Mouse (Mus musculus): ENCODE data around the gene Hnrnpul1. TPM values are rescaled to one million over a fixed set of nuclear protein-coding genes. Genes with fewer than 3 reads are reported as not detected.
"Not testable (repeated sequence)": the region's sequence is repeated elsewhere in the genome, so short reads cannot be mapped to it uniquely, and the experiment has no call there.

The Hnrnpul1 gene
- polyA plus RNA-seq, 1 experiment, result 75.3 TPM

DNA sequence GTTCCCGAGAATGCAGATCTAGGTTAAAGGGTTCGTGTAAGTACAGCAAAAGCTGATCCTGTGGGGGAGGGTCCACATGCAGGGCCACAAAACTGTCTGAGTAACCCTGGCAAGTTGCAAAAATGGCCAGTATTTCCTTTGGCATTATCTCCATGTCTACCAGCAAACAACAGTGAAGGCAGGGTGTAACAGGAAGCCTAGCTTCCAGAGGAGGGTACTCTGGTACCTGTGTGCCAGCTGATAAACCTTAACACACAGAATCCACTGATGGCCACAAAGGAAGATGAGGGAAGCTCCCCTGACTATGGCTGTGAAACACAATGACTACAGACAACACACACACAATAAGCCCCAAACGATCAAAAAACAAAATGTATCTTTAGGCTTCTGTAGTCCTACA is 16.3 kb downstream of the Hnrnpul1 start:
- Histone ChIP-seq H3K4me1 (ENCODE audit: control insufficient read depth, insufficient read depth, low read length) (no peaks in the 10 kb centered on the region), H3K4me3 (replicated peaks; ENCODE audit: control insufficient read depth, low read depth, low read length) (no peak overlapping the region), H3K27ac (ENCODE audit: control insufficient read depth, insufficient read depth, low read depth, low read length, poor library complexity) (no peak overlapping the region)
- 66% methylated on average over 3 of the region's 3 CpGs for WGBS
- TF ChIP-seq CTCF (IDR thresholded peaks at IDR 0.05; ENCODE audit: control insufficient read depth, insufficient read depth, low read length) (no peak), POLR2A (IDR thresholded peaks at IDR 0.05; ENCODE audit: borderline replicate concordance, control insufficient read depth, low read depth, low read length) (no peak)

DNA sequence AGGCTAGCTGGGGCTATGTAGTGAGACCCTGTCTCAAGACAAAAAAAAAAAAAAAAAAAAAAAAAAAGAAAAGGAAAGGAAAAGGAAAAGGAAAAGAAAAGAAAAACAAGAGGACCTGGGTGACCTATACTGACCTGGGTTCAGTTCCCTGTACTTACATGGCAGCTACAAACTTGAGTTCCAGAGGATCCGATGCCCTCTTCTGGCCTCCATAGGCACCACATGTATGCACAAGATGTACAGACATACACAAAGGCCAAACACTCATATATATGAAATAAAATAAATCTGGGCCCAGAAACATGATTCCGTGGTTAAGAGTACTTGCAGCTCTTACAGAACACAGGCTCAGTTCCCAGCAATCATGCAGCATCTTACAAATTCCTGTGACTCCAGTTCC is 17.6 kb downstream of the Hnrnpul1 start:
- no peak overlapping the region for H3K4me3 ChIP-seq (replicated peaks; ENCODE audit: control insufficient read depth, low read depth, low read length)
- H3K27ac ChIP-seq (ENCODE audit: control insufficient read depth, insufficient read depth, low read depth, low read length, poor library complexity), result no peak overlapping the region
- TF ChIP-seq POLR2A (IDR thresholded peaks at IDR 0.05; ENCODE audit: borderline replicate concordance, control insufficient read depth, low read depth, low read length) (no peak), CTCF (IDR thresholded peaks at IDR 0.05; ENCODE audit: control insufficient read depth, insufficient read depth, low read length) (no peak)
- WGBS, result 91% methylated on average over 2 of the region's 2 CpGs
- no peaks in the 10 kb centered on the region; the same call in 1 of the 2 replicates for H3K4me1 ChIP-seq (ENCODE audit: control insufficient read depth, insufficient read depth, low read length)

DNA sequence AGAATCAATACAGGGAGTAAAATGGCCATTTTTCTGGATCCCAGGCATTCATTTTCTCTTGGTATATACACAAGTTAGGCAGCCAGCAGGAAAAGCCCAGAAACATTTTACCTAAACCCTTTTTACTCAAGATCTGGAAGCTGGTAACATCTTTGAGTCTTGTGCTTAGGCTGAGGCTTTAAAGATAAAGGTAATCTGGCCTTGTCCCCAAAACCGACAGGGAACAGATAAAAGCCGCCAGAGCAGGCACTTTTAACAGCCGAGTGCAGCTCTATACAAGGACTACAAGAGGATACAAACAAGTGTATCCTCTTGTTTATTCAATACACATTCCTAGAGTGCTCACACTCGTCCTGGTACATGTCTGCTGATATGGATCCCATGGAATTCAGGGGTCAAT is 19.6 kb downstream of the Hnrnpul1 start:
- 53% methylated on average over 4 of the region's 4 CpGs for whole genome bisulfite sequencing
- H3K27ac ChIP-seq (ENCODE audit: control insufficient read depth, insufficient read depth, low read depth, low read length, poor library complexity), result no peak overlapping the region
- H3K4me3 ChIP-seq (replicated peaks; ENCODE audit: control insufficient read depth, low read depth, low read length), result no peak overlapping the region
- TF ChIP-seq CTCF (IDR thresholded peaks at IDR 0.05; ENCODE audit: control insufficient read depth, insufficient read depth, low read length), result no peak
- TF ChIP-seq POLR2A (IDR thresholded peaks at IDR 0.05; ENCODE audit: borderline replicate concordance, control insufficient read depth, low read depth, low read length), result no peak
- H3K4me1 ChIP-seq (ENCODE audit: control insufficient read depth, insufficient read depth, low read length), result no peaks in the 10 kb centered on the region; the same call in none of the 2 replicates

DNA sequence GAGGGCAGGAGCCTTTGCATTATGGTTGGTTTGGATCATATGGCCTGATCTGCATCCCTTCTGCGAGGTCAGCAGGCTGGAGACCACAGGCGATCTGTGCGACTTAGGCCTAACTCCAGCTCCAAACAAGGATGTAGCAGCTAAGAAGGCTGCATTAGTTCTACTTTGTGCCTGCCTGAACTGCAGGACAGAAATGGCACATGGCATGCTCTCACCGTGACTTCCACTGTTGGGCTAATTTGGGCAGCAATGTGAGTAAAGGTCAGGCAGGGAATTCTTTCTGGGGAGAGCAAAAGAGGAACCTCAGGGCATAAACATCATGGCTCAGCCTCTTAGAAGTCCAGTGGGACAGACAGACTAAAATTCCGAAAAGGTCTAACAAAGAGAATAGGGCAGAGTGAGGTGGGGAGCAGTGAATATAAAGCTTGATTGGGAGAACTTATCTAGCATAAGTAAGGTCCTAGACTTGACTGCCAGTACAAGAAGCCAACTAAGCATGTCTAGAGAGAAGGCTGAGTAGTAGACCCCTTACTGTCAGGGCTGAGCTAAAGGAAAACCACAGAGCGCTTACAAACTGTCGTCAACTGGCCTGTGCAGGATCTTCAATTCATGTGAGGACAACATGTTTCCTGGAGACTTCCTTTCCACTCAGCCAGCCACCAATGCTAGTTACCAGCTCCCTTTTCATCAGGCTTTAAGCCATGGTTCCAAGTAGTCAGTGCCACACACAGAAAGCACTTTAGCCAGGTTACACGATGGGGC is 23.1 kb downstream of the Hnrnpul1 start:
- Histone ChIP-seq H3K27ac (ENCODE audit: control insufficient read depth, insufficient read depth, low read depth, low read length, poor library complexity) (no peak overlapping the region), H3K4me3 (replicated peaks; ENCODE audit: control insufficient read depth, low read depth, low read length) (no peak overlapping the region), H3K4me1 (ENCODE audit: control insufficient read depth, insufficient read depth, low read length) (no peaks in the 10 kb centered on the region; the same call in none of the 2 replicates)
- TF ChIP-seq POLR2A (IDR thresholded peaks at IDR 0.05; ENCODE audit: borderline replicate concordance, control insufficient read depth, low read depth, low read length), result no peak
- TF ChIP-seq CTCF (IDR thresholded peaks at IDR 0.05; ENCODE audit: control insufficient read depth, insufficient read depth, low read length), result no peak
- 41% methylated on average over 8 of the region's 8 CpGs for WGBS

DNA sequence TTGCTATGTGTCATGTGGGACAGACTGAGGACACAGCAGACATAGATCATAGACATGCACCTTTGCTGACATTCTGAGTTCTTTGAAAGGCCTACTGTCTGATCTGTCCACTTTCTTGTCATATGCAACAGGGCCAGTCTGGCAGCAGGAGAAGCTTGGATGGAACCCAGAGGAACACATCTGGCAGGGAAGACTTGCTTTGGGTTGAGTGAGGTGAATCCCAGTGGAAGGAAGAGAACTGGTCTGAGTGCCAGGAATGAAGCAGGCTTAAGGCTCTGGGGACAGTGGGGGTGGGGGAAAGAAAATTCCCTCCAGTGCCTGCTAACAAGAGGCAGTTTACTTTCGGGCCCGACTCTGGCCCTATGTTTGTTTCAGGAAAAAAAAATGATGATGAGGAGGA is 24.7 kb downstream of the Hnrnpul1 start:
- TF ChIP-seq POLR2A (IDR thresholded peaks at IDR 0.05; ENCODE audit: borderline replicate concordance, control insufficient read depth, low read depth, low read length), result no peak
- TF ChIP-seq CTCF (IDR thresholded peaks at IDR 0.05; ENCODE audit: control insufficient read depth, insufficient read depth, low read length), result no peak
- H3K4me3 ChIP-seq (replicated peaks; ENCODE audit: control insufficient read depth, low read depth, low read length), result no peak overlapping the region
- H3K27ac ChIP-seq (ENCODE audit: control insufficient read depth, insufficient read depth, low read depth, low read length, poor library complexity), result no peak overlapping the region
- WGBS, result 82% methylated on average over 2 of the region's 2 CpGs
- no peaks in the 10 kb centered on the region; the same call in none of the 2 replicates for H3K4me1 ChIP-seq (ENCODE audit: control insufficient read depth, insufficient read depth, low read length)

DNA sequence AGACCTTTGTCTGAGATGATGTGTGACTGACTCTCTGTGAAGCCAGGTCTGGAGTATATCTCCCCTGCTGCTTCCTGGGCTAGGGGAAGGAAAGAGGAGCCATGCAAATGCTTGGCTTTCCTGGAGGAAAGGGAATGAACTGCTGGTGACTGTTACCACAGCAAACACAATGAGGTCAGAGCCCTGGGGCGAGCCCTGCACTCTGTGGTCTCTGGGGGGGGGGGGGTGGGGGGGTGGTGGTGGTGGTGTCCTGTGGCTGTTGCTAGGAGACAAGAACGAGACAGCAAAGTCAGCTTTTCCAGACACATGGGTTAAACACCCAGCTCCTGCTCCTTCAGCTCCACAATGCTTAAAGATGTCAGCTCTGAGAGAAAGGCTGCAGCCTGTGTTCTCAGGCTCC is 25.2 kb downstream of the Hnrnpul1 start:
- Histone ChIP-seq H3K4me1 (ENCODE audit: control insufficient read depth, insufficient read depth, low read length) (no peaks in the 10 kb centered on the region; the same call in none of the 2 replicates), H3K4me3 (replicated peaks; ENCODE audit: control insufficient read depth, low read depth, low read length) (no peak overlapping the region), H3K27ac (ENCODE audit: control insufficient read depth, insufficient read depth, low read depth, low read length, poor library complexity) (no peak overlapping the region)
- WGBS, result 27% methylated on average over 2 of the region's 2 CpGs
- TF ChIP-seq CTCF (IDR thresholded peaks at IDR 0.05; ENCODE audit: control insufficient read depth, insufficient read depth, low read length) (no peak), POLR2A (IDR thresholded peaks at IDR 0.05; ENCODE audit: borderline replicate concordance, control insufficient read depth, low read depth, low read length) (no peak)

DNA sequence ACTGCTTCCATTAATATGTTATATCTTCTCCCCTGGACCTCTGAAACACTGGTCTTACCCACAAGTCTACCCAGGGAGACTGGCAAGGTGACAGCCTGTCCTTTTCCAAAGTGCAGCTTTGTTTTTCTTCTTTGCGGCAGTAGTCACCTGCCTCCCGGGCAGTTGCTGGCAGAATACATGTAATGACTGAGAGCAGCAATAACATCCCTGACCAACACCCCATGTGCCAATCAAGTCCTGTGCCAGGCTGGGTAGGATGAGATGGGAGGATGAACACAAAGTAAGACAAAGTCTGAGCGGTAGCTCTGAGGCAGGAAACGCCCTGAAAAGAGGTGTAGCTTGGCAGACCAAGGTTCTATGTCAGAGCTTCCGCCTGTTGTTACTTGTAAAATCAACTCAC is 26.8 kb downstream of the Hnrnpul1 start:
- Histone ChIP-seq H3K27ac (ENCODE audit: control insufficient read depth, insufficient read depth, low read depth, low read length, poor library complexity) (no peak overlapping the region), H3K4me1 (ENCODE audit: control insufficient read depth, insufficient read depth, low read length) (no peaks in the 10 kb centered on the region; the same call in 1 of the 2 replicates), H3K4me3 (replicated peaks; ENCODE audit: control insufficient read depth, low read depth, low read length) (no peak overlapping the region)
- 89% methylated on average over 5 of the region's 5 CpGs for WGBS
- no peak for TF ChIP-seq POLR2A (IDR thresholded peaks at IDR 0.05; ENCODE audit: borderline replicate concordance, control insufficient read depth, low read depth, low read length)
- no peak for TF ChIP-seq CTCF (IDR thresholded peaks at IDR 0.05; ENCODE audit: control insufficient read depth, insufficient read depth, low read length)

DNA sequence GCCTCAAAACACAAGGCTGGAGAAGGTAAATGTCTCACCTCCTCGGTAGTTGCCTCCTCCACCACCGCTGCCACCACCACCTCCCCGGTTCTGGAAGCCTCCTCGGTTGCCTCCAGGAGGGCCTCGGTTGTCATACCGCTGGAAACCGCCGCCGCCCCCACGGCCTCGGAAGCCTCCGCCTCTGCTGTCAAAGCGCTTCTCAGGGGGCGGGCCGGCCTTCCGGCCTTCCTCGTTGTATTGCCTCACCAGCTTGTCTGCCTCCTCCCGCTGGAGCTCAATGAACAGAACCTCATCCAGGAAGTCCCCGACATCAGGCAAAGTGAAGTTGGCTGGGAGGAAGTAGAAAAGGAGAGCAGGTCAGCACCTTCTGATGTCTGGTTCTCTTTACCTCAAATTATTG is 28.7 kb downstream of the Hnrnpul1 start:
- WGBS, result 70% methylated on average over 19 of the region's 19 CpGs
- TF ChIP-seq CTCF (IDR thresholded peaks at IDR 0.05; ENCODE audit: control insufficient read depth, insufficient read depth, low read length) (no peak), POLR2A (IDR thresholded peaks at IDR 0.05; ENCODE audit: borderline replicate concordance, control insufficient read depth, low read depth, low read length) (no peak)
- Histone ChIP-seq H3K4me3 (replicated peaks; ENCODE audit: control insufficient read depth, low read depth, low read length) (no peak overlapping the region), H3K4me1 (ENCODE audit: control insufficient read depth, insufficient read depth, low read length) (no peaks in the 10 kb centered on the region), H3K27ac (ENCODE audit: control insufficient read depth, insufficient read depth, low read depth, low read length, poor library complexity) (no peak overlapping the region)

DNA sequence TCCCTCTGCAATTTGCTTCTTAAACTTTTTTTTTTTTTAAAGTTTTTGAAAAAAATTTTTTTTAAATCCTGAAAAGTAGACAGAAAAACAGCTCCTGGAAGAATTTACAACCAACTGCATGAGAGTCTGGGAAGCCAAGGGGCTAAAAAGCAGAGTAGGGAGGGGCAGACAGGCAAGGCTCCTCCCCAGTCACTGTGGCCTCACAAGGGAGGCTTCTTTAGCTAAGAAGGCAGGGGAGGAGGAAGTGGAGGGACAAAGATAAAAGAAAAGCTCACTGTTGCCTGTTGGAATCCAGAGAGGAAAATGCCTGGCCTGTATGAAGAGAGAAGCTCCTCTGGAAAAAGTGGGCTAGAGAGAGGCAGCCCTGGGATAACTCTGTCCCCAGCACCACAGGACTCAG is 32.8 kb downstream of the Hnrnpul1 start:
- not testable (repeated sequence) for H3K27ac ChIP-seq (ENCODE audit: control insufficient read depth, insufficient read depth, low read depth, low read length, poor library complexity); H3K4me3 ChIP-seq (replicated peaks; ENCODE audit: control insufficient read depth, low read depth, low read length); H3K4me1 ChIP-seq (ENCODE audit: control insufficient read depth, insufficient read depth, low read length)
